Mouse (Mus musculus) CD4-positive naive resting alpha-beta T cell, adult 57 days (primary cell): ENCODE measurements around the gene Samd10. TPM values are rescaled to one million over a fixed set of nuclear protein-coding genes. Genes with fewer than 3 reads are reported as not detected.

Experiments
- total RNA-seq: library from RNA; stranded (reverse); gene quantifications from one replicate; pipeline ENCODE4 v1.2.4, GENCODE M21; 2023

Samd10 gene
- 10.2 TPM for total RNA-seq

DNA sequence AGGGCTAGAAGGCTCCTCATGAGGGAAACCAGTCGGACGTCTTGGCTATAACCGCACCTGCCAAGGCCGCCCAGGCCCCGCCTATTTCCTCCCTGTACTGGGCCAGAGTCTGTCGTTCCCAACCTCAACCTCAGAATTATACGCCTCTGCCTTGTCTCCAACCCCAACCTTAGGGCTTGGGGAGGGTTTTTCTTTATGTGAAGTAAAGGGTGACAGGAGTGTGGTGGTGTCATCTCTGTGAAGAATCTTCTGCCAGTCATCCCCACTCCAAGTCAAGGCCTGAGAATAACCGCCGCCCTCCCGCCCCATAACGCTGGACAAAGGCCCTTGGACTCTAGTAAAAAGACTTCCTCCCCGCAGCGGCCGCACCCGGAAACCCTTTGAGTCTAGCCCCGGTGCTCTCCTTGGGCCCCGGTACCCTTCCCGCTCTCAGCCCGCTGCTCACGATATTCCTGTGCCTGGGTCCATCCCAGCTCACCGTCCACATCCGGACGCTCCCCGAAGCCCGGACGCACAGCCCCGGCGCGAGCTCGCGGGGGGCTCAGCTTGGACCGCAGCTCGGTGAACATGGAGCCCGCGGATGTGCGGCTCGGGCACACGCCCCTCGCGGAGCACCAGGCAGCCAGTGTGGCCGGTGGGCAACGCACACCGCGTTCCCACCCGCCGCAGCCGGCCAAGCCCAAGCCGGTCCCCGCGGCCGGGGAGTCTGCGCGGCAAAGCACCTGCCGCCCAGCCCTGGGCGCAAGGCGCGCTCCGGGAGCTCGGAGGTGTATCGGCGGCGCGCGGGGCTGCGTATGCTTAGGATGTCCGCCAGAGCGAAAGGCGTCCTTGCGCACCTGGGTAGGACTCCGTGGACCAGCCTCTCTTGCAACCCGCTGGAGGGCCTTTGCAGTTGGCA is at the start of gene Samd10:
Gene Samd10 (minus strand): TSS at position 759 of the 898 bp plus-strand sequence.

DNA sequence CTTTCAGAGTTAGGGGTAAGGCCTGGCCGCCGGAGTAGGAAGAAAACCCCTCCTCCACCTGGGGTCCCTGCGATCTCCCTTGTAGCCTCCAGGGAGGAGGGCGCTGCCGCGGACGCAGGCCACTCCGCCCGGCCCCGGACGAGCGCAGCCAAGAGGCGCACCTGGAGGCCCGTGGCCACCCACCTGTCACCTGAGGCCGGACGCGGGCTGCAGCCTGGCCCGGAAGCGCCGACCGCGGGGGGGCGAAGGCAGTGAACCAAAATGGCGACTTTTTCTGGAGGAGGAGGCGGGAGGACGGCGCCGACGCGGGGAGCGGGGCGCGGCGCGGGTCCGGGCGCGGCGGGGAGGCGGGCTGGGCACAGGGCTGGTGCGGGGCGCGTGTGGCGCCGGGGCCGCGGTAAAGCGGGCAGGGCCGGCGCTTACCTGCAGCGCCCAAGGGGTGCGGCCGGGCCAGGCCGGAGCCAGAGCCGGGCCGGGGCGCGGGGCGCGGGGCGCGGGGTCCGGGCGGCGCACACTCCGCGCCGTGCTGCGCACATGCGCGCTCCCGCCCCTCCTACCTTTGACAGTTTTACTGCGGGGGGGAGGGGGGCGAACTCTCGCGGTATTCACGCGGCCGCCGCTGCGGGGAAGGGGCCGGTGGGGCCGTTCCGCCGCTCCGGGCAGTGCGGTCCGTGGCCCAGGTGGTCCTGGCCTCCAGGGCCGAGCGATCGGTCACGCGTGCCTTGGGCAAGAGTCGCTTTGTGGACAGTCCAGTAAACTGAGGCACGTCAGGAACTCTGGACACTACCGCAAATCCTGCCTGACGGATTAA is 6.6 kb downstream of the Samd10 start, which contains the start of gene Zfp512b:
Gene Zfp512b (minus strand): TSS at position 573 of the 811 bp plus-strand sequence.

DNA sequence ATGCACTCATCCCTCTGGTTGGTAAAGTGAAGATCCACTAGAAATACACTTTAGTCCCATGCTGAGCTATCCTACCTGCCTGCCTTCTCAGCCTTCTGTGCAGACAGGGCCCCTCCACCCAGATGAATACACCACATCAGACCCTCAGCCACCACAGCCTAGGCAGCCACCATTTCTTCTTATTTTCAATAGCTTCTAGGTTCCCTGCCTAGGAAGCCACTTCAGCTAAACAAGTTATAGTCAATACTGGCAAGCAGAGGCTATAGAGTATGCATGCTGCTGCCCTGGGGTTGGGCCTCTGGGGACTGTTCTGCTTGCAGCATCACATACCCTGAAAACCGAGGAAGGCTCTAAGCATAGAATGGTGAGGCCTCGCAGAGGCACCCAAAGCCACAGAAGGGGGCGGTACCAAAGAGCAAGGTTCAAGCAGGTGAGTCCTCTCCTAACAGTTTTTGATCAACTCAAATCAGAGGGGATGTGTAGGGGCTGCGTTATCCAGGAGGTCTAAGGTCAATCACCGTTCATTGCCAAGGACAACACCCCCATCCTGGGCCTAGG is 7.4 kb downstream of the Samd10 start, which contains the start of gene Prpf6:
Gene Prpf6 (plus strand): TSS at position 341 of the 558 bp plus-strand sequence.

DNA sequence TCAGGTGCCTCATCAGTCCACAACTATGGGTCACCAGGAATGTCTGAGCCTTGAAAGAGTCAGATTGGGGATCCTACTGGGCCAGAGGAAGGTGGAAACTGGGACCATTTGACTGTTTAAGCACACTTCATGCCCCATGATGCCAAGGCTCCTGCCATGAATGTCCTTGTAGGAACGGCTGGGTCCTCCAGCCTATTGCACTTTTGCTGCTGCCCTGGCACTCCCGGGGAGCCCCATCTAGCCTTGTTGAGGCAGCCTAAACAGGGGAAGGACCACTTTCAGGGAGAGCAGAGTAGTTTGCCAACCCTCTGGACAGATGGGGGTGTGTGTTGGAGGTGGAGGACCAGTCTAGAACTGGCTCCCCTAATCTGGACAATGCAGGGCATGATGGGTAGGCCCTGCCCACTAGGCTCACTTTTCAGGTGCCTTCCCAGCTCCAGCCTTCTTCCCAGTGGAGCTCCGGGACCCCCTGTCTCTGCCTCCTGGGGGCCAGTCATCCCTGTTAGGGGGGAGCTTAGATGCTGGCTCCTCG is 14.5 kb downstream of the Samd10 start, which contains the start of gene Uckl1:
Gene Uckl1 (minus strand): TSS at position 482 of the 532 bp plus-strand sequence.

Other genes starting within 250 kb of the Samd10 start
- 123 TPM for gene Zgpat, start 234.3 kb downstream of the Samd10 start, total RNA-seq
- gene Arfrp1, start 233.8 kb downstream of the Samd10 start, total RNA-seq, result 87.5 TPM
- 249 TPM for gene Lime1, start 219.1 kb downstream of the Samd10 start, total RNA-seq
- 0.65 TPM for gene Zbtb46, start 139.8 kb downstream of the Samd10 start, total RNA-seq
- not detected for gene Abhd16b, start 106.0 kb downstream of the Samd10 start, total RNA-seq
- gene Tpd52l2, start 102.1 kb downstream of the Samd10 start, total RNA-seq, result 86.2 TPM
- gene Dnajc5, start 78.7 kb downstream of the Samd10 start, total RNA-seq, result 121 TPM
- gene Uckl1, start 14.3 kb downstream of the Samd10 start, total RNA-seq, result 126 TPM
- 65.1 TPM for gene Prpf6, start 7.3 kb downstream of the Samd10 start, total RNA-seq
- gene Zfp512b, start 6.4 kb downstream of the Samd10 start, total RNA-seq, result 71.4 TPM
- gene Gm29797, start 57.8 kb upstream of the Samd10 start, total RNA-seq, result not detected
- 0.47 TPM for gene Sox18, start 72.4 kb upstream of the Samd10 start, total RNA-seq
- 11.0 TPM for gene Tcea2, start 81.1 kb upstream of the Samd10 start, total RNA-seq
- 121 TPM for gene Rgs19, start 94.8 kb upstream of the Samd10 start, total RNA-seq
- gene Lkaaear1, start 99.2 kb upstream of the Samd10 start, total RNA-seq, result not detected
- gene Oprl1, start 115.8 kb upstream of the Samd10 start, total RNA-seq, result 1.0 TPM
- not detected for gene Myt1, start 164.1 kb upstream of the Samd10 start, total RNA-seq
- 56.6 TPM for gene Pcmtd2, start 238.6 kb upstream of the Samd10 start, total RNA-seq